Mouse (Mus musculus): ENCODE measurements around the gene Cyp11a1. TPM values are rescaled to one million over a fixed set of nuclear protein-coding genes. Genes with fewer than 3 reads are reported as not detected.

The Cyp11a1 gene
- total RNA-seq, 2 experiments from 2014 or later, result 3.8 to 4.7 TPM

GRCm38 (mm10) chr9:58053544-58053943 lies 47.3 kb downstream of the Cyp11a1 start:
- DNase-seq (ENCODE audit: extremely low spot score in 1 of 2, low spot score in 2 of 2), result no peak
- peak overlapping the region; percentile 60 for H3K27ac ChIP-seq
- H3K4me3 ChIP-seq, result no peak overlapping the region
- intact Hi-C loops (cut with DNase I), result loop anchor here (1.0 kb wide), 1 partner anchor 151 kb away; the partner anchor contains the start of genes Islr and Islr2
- no peak for TF ChIP-seq CTCF (IDR thresholded peaks at IDR 0.05)

- H3K27ac ChIP-seq, result no peak overlapping the region; the same call in 1 of the 2 replicates
- no peak for DNase-seq (ENCODE audit: extremely low spot score in 1 of 2, low spot score in 2 of 2)
- H3K4me3 ChIP-seq, result no peak overlapping the region
- intact Hi-C loops (cut with DNase I), result no loop called here
- TF ChIP-seq CTCF (IDR thresholded peaks at IDR 0.05), result no peak
These were observed 47.8 kb downstream of the Cyp11a1 start for GRCm38 (mm10) chr9:58054032-58054431.

DNA sequence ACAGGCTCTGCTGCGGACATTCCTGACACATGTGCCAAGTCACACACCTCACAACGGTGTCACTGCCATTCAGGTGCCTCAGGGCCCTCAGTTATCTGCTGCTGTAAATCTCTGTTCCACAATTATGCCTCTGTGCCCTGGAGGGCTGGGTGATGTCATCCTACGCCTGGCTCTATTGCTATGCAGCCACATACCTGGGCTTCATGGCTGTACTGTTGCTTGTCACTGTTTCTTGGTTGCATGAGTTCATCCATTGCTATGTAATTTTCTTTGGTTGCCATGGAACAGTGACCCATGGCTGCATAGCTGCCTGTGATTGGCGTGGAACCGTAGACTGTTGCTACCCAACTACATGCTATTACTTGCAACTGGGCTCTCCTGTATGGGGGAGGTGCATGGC lies 49.5 kb downstream of the Cyp11a1 start:
- no peak for TF ChIP-seq CTCF (IDR thresholded peaks at IDR 0.05)
- intact Hi-C loops (cut with DNase I), result no loop called here
- H3K4me3 ChIP-seq, result no peak overlapping the region
- no peak overlapping the region for H3K27ac ChIP-seq
- no peak for DNase-seq (ENCODE audit: extremely low spot score in 1 of 2, low spot score in 2 of 2)

DNA sequence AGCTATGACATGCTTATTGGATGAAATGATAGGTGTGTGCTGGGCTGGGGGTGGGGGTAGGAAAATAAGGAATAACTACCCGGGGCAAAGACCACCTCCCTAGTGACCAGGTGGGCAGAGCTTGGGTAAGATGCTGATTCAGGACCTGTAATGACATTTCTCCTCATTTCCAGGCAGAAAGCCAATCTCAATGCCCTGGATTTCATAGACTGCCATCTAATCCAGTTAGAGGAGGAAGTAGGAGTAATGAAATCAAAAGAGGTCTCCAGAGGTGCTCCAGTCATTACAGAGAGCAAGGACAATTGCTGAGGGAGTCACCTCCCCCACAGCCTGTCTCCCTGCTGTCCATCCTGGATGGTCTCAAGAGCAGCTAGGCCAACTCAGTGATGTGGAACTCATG lies 53.7 kb downstream of the Cyp11a1 start:
- DNase-seq (ENCODE audit: extremely low spot score in 1 of 2, low spot score in 2 of 2), result no peak
- H3K27ac ChIP-seq, result no peak overlapping the region
- TF ChIP-seq CTCF (IDR thresholded peaks at IDR 0.05), result no peak
- no peak overlapping the region for H3K4me3 ChIP-seq
- intact Hi-C loops (cut with DNase I), result no loop called here

DNA sequence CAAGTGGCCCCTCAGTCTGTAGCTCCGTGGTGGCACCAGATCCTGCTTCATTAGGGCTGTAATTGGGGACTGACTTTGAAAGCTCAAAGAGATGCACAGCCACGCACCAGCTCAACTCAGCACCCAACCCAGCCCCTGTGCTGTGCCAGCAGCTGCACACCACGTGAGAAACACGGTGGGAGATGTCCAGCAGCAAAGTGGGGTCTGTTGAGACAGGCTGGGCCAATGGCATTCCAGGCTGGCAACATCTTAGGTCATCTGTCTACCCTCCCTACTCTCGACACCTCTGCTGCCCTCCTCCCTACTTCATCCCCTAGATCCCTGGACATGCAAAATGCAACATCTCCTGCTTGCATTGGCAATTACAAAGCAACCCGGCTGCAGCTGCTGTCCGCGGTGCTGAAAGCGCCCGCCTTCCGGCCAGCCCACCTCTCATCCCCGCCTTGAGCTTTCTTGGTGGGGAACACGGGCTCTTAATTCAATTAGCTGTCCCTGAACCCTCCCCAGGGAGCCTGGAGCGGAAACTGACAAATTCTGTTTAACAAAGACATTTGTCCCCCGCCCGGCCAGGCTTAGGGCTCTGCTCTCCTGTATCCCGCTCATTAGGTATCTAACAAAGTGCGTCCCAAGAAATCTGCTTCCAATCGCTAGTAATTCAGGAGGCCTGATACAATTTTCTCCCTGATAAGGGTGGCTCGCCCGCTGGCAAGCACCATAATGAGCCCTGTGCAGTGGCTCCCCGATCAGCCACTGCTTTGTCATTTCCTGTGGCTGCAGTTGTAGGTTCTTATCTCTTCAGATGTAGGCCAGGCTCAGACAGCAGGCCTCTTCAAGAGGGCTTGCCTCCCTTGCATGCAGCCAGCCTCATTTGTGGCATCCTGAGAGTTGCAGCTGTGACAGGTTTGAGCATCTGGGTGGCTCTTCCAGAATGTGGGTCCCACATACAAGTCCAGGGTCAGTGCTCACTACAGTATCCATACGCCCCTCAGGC lies 54.8 kb downstream of the Cyp11a1 start:
- no peak overlapping the region for H3K27ac ChIP-seq
- no peak overlapping the region for H3K4me3 ChIP-seq
- no peak for TF ChIP-seq CTCF (IDR thresholded peaks at IDR 0.05)
- intact Hi-C loops (cut with DNase I), result no loop called here
- no peak for DNase-seq (ENCODE audit: extremely low spot score in 1 of 2, low spot score in 2 of 2)

- Histone ChIP-seq H3K4me3 (no peak within 1 kb of the TSS), H3K27ac (no peak within 1 kb of the TSS)
- no peak for TF ChIP-seq CTCF (IDR thresholded peaks at IDR 0.05)
- no peak for DNase-seq (ENCODE audit: extremely low spot score in 1 of 2, low spot score in 2 of 2)
- intact Hi-C loops (cut with DNase I), result no loop called here
These were observed 57.3 kb downstream of the Cyp11a1 start, which contains the start of gene Stra6 for GRCm38 (mm10) chr9:58063531-58063930. TSS of gene Stra6 (plus strand) at chr9:58063788.

DNA sequence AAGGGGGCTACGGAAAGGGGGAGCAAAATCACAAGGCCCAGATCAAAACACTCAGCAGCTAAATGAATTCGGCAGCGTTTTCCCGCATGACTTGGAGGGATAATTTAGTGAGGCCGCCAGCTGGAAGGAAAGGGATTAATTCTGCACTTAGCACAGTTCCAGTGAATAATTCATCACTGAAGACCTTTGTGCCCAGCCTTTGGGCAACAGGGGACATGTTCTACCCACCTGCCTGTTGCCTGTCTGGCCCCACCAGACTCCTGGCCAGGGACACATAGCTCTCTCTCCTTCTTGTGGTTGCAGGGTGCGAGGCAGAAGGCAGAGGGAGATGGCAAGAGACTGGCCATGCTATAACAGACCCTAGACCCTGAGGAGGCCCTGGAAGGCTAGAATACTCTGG lies 59.3 kb downstream of the Cyp11a1 start:
- Histone ChIP-seq H3K4me3 (no peak overlapping the region), H3K27ac (peak overlapping the region; percentile 85)
- intact Hi-C loops (cut with DNase I), result no loop called here
- DNase-seq (ENCODE audit: extremely low spot score in 1 of 2, low spot score in 2 of 2), result no peak
- no peak for TF ChIP-seq CTCF (IDR thresholded peaks at IDR 0.05)

DNA sequence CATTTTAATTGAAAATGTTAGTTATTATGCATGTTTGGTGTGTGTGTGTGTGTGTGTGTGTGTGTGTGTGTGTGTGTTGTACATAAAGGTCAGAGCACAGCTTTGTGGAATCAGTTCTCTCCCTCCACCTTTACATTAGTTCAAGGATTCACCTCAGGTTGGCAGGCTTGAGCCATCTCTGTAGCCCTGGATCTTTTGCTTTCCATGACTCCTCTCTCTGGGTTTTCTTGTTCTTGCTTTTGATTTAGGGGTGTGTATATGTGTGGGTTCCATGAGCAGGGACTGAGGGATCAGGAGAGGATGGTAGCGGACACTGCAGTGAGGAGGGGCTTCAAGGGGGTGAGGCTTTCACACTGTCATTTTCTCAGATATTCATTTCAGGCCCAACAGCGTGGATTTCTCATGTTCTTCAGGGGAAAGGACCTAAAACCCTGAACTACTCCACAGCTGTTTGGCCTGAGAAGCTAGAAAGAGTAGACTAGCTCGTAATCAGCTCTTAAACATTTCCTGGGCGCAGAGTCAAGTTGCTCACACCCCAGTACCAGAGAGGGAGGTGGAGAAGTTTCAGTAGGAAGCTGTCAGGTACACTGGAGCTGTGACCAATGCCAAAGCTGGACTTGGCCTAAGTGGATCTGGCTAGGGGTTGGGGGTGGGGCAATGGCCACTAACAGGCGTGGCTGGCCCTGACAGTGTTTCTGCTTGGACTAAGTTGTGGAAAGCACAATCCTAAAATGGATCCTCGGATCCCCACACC lies 59.9 kb downstream of the Cyp11a1 start:
- intact Hi-C loops (cut with DNase I), result loop anchor here (1.0 to 2.0 kb wide), 3 partner anchors 45 to 136 kb away; no protein-coding TSS in a partner anchor
- Histone ChIP-seq H3K27ac (peak overlapping the region; percentile 85), H3K4me3 (no peak overlapping the region)
- no peak for DNase-seq (ENCODE audit: extremely low spot score in 1 of 2, low spot score in 2 of 2)
- TF ChIP-seq CTCF (IDR thresholded peaks at IDR 0.05), result peak; percentile 35; the same call in 1 of the 2 replicates

GRCm38 (mm10) chr9:58066731-58067095 lies 60.5 kb downstream of the Cyp11a1 start:
- no peak overlapping the region for H3K4me3 ChIP-seq
- intact Hi-C loops (cut with DNase I), result loop anchor here (1.0 to 2.0 kb wide), 4 partner anchors 44 to 136 kb away; no protein-coding TSS in a partner anchor
- peak overlapping the region; percentile 85 for H3K27ac ChIP-seq
- TF ChIP-seq CTCF (IDR thresholded peaks at IDR 0.05), result no peak; the same call in 1 of the 2 replicates
- peak; percentile 68 to 72 for DNase-seq (ENCODE audit: extremely low spot score in 1 of 2, low spot score in 2 of 2)

DNA sequence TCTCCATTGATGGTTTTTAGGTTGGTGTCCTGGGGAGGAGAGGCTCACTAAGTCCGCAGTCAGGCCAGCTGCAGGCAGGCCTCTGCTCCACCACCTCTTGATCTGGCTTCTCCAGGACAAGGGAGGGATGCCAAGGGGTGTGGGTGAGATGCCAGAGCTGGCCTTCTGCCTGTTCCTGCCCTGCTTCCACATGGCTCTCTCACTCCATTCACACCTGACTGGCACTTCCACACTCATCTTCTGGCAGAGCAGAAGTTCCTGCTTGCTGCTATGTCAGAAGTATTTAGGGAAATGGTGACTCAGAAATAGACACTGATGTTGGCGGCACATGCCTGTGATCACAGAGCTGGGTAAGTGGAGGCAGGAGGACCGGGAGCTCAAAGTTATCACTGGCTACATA lies 61.3 kb downstream of the Cyp11a1 start:
- H3K27ac ChIP-seq, result peak overlapping the region; percentile 85
- DNase-seq (ENCODE audit: extremely low spot score in 1 of 2, low spot score in 2 of 2), result peak in 1 of 2 experiments; percentile 50

DNA sequence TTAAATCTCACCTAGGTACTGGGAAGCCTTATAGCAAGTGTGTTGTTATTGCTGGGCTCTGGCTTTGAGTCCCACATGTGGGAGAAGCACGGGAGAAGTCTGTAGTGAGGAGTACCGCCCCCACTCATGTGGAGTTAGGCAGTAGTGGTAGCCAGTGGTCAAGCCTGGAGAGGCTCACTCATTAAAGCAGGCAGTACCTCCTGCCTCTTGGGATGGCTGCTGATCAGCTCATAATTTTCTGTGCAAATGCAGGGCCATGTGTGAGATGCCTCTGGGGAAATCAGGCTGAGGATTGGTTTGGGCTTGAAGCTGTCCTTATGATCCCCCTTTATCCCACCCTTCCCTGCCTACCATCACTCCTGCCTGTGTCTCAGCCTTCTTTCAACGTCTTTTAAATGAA lies 68.3 kb downstream of the Cyp11a1 start:
- H3K27ac ChIP-seq, result no peak overlapping the region
- TF ChIP-seq CTCF (IDR thresholded peaks at IDR 0.05), result no peak
- intact Hi-C loops (cut with DNase I), result no loop called here
- no peak for DNase-seq (ENCODE audit: extremely low spot score in 1 of 2, low spot score in 2 of 2)
- no peak overlapping the region for H3K4me3 ChIP-seq

More for the DNA sequence above, 61.3 kb downstream of the Cyp11a1 start:
- no peak overlapping the region for H3K4me3 ChIP-seq
- intact Hi-C loops (cut with DNase I), result loop anchor here (1.0 to 2.0 kb wide), 2 partner anchors 43 to 132 kb away; no protein-coding TSS in a partner anchor
- no peak for TF ChIP-seq CTCF (IDR thresholded peaks at IDR 0.05)

Other genes starting within 250 kb of the Cyp11a1 start
- 10 to 100 TPM; 86.8 to 96.3 TPM for gene Clk3, start 240.6 kb upstream of the Cyp11a1 start, total RNA-seq (2021)
- gene Arid3b, start 169.6 kb upstream of the Cyp11a1 start, total RNA-seq (2021), result 10 to 100 TPM; 10.9 to 14.8 TPM
- 100 to 1,000 TPM; 101 to 109 TPM for gene Ubl7, start 95.4 kb upstream of the Cyp11a1 start, total RNA-seq (2021)
- 100 to 1,000 TPM; 151 to 160 TPM for gene Sema7a, start 66.3 kb upstream of the Cyp11a1 start, total RNA-seq (2021)
- gene Stra6, start 57.4 kb downstream of the Cyp11a1 start, total RNA-seq (2021), result 1 to 10 TPM; 8.0 to 8.5 TPM
- gene Ccdc33, start 112.4 kb downstream of the Cyp11a1 start, total RNA-seq (2021), result 1 to 10 TPM in 1 of 2 experiments, under 1 TPM in 1; 0.86 to 1.3 TPM
- 10 to 100 TPM; 11.0 to 15.2 TPM for gene Islr, start 197.9 kb downstream of the Cyp11a1 start, total RNA-seq (2021)
- 10 to 100 TPM; 72.1 to 74.0 TPM for gene Islr2, start 197.9 kb downstream of the Cyp11a1 start, total RNA-seq (2021)
- 10 to 100 TPM; 14.1 to 19.3 TPM for gene Pml, start 243.4 kb downstream of the Cyp11a1 start, total RNA-seq (2021)
- 10 to 100 TPM; 66.5 to 72.6 TPM for gene Stoml1, start 246.8 kb downstream of the Cyp11a1 start, total RNA-seq (2021)

All from left cerebral cortex, adult 2 months (tissue).